Mouse (Mus musculus): ENCODE measurements around the gene Olfr520.
"Not testable (repeated sequence)": the region's sequence is repeated elsewhere in the genome, so short reads cannot be mapped to it uniquely, and the experiment has no call there.

The Olfr520 gene

GRCm38 (mm10) chr7:99729973-99730372, at the start of gene Olfr520:
Gene Olfr520 (plus strand): TSS chr7:99730273.
- DNase-seq (ENCODE audit: low spot score): no peak

GRCm38 (mm10) chr7:99680771-99681170, 49.3 kb upstream of the Olfr520 start:
- DNase-seq (ENCODE audit: low spot score): no peak

- no peak for DNase-seq (ENCODE audit: low spot score)
These were observed 46.0 kb upstream of the Olfr520 start for GRCm38 (mm10) chr7:99684086-99684485.

- DNase-seq (ENCODE audit: low spot score): no peak
These were observed 39.3 kb upstream of the Olfr520 start for GRCm38 (mm10) chr7:99690819-99691218.

- no peak for DNase-seq (ENCODE audit: low spot score)
These were observed 37.7 kb upstream of the Olfr520 start for GRCm38 (mm10) chr7:99692396-99692795.

- DNase-seq (ENCODE audit: low spot score): no peak
These were observed 36.7 kb upstream of the Olfr520 start for GRCm38 (mm10) chr7:99693387-99693786.

GRCm38 (mm10) chr7:99693976-99694375, 36.1 kb upstream of the Olfr520 start:
- DNase-seq (ENCODE audit: low spot score): no peak

GRCm38 (mm10) chr7:99694424-99694823, 35.6 kb upstream of the Olfr520 start:
- not testable (repeated sequence) for DNase-seq (ENCODE audit: low spot score)

GRCm38 (mm10) chr7:99695471-99696057, 34.5 kb upstream of the Olfr520 start:
- DNase-seq (ENCODE audit: low spot score): no peak

GRCm38 (mm10) chr7:99698576-99698975, 31.5 kb upstream of the Olfr520 start:
- DNase-seq (ENCODE audit: low spot score): no peak

- no peak for DNase-seq (ENCODE audit: low spot score)
These were observed 31.0 kb upstream of the Olfr520 start for GRCm38 (mm10) chr7:99699106-99699505.

GRCm38 (mm10) chr7:99699709-99700151, 30.3 kb upstream of the Olfr520 start:
- DNase-seq (ENCODE audit: low spot score): no peak

- DNase-seq (ENCODE audit: low spot score): no peak
These were observed 29.4 kb upstream of the Olfr520 start for GRCm38 (mm10) chr7:99700641-99701040.

GRCm38 (mm10) chr7:99702201-99702600, 27.9 kb upstream of the Olfr520 start:
- DNase-seq (ENCODE audit: low spot score): no peak

- DNase-seq (ENCODE audit: low spot score): no peak
These were observed 25.1 kb upstream of the Olfr520 start for GRCm38 (mm10) chr7:99704736-99705519.

GRCm38 (mm10) chr7:99706341-99707037, 23.6 kb upstream of the Olfr520 start:
- no peak for DNase-seq (ENCODE audit: low spot score)

GRCm38 (mm10) chr7:99707038-99707595, 23.0 kb upstream of the Olfr520 start:
- DNase-seq (ENCODE audit: low spot score): no peak

- DNase-seq (ENCODE audit: low spot score): no peak
These were observed 22.4 kb upstream of the Olfr520 start for GRCm38 (mm10) chr7:99707671-99708070.

- no peak for DNase-seq (ENCODE audit: low spot score)
These were observed 21.8 kb upstream of the Olfr520 start for GRCm38 (mm10) chr7:99708301-99708721.

- DNase-seq (ENCODE audit: low spot score): no peak
These were observed 21.3 kb upstream of the Olfr520 start for GRCm38 (mm10) chr7:99708750-99709149.

- no peak for DNase-seq (ENCODE audit: low spot score)
These were observed 20.1 kb upstream of the Olfr520 start for GRCm38 (mm10) chr7:99709992-99710391.

GRCm38 (mm10) chr7:99710476-99710875, 19.6 kb upstream of the Olfr520 start:
- DNase-seq (ENCODE audit: low spot score): no peak

GRCm38 (mm10) chr7:99711166-99711565, 18.9 kb upstream of the Olfr520 start, which contains the start of gene Slco2b1:
Gene Slco2b1 (minus strand): TSS chr7:99711340.
- no peak for DNase-seq (ENCODE audit: low spot score)
